Mouse (Mus musculus): ENCODE measurements around the gene Krtap9-1. TPM values are rescaled to one million over a fixed set of nuclear protein-coding genes. Genes with fewer than 3 reads are reported as not detected.
"Not testable (repeated sequence)": the region's sequence is repeated elsewhere in the genome, so short reads cannot be mapped to it uniquely, and the experiment has no call there.

The Krtap9-1 gene
- polyA plus RNA-seq (2015; fragmentation: Nextera tagmentation; extraction: Ambion mirVana) = not detected in 2 replicates

DNA sequence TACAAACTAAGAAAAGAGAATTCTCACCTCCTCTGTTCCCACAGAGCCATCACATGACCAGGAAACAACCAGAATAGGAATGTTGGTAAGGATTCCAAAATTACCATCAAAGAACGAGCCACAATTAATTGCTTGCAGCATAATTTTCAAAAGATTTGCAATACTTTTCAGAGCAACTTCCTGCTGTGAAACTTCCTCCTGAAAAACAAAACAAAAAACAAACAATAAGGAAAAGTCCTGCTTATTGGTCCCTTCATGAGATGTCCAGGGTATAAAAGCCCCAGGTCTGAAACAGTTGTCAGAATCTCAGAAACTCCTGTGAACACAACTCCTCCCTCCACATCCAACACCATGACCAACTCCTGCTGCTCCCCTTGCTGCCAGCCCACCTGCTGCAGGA, at the start of gene Krtap9-1:
Gene Krtap9-1, plus strand, starts transcription at position 301 of the 400 bp plus-strand sequence.
- not testable (repeated sequence) for H3K4me1 ChIP-seq; H3K27me3 ChIP-seq; H3K9ac ChIP-seq; H3K4me2 ChIP-seq; H3K36me3 ChIP-seq; H3K27ac ChIP-seq; ATAC-seq (ENCODE audit: insufficient number of reproducible peaks, low FRiP score, low TSS enrichment, low read depth); H3K4me3 ChIP-seq; H3K9me3 ChIP-seq
- 60% methylated on average over 1 of the region's 1 CpGs for WGBS

DNA sequence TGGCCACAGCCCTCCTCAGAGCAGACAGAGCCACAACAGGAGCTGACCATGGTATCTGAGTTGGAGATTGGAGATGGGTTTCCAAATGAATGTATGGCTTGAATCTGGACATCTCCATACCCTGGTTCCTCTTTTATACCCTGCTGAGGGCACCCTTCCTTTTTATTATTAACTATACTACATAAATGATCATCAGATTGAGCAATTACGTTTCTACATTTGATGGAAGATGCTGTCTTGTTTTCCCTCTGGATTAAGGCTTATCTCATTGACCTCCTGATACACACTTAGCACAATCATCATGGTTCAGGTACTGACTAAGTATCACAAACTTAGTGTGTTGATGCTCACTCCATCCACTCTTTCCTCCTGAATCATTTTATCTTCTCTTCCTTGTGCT, 35.2 kb upstream of the Krtap9-1 start, which contains the start of gene 2300003K06Rik:
Gene 2300003K06Rik, minus strand, starts transcription at position 101 of the 400 bp plus-strand sequence.
- H3K4me3 ChIP-seq = no peak within 1 kb of the TSS

DNA sequence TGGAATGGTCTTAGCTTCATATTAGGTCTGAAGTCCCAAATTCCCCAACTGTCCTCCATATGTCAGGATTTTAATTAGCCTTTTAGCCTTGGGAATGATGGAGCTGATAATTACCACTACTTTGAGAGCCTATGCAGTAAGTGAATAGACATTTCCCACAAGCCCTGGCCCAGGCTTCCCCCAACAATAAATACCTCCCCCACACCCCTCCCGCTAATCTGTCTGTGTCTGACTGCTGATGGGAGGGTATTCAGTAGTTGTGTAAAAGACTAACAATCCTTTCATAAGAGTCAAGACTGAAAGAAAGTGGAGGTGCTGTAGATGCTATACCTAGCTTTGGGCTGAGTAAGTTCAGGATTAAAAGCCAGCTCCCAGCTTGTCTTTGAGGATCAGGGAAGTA, 31.0 kb upstream of the Krtap9-1 start:
- Histone ChIP-seq H3K4me1 (no peaks in the 10 kb centered on the region), H3K4me3 (no peak overlapping the region), H3K36me3 (no peaks in the 10 kb centered on the region), H3K4me2 (no peak overlapping the region), H3K9ac (no peak overlapping the region), H3K9me3 (no peaks in the 10 kb centered on the region), H3K27ac (no peak overlapping the region), H3K27me3 (no peaks in the 10 kb centered on the region)
- WGBS = 32% methylated on average over 1 of the region's 1 CpGs
- ATAC-seq (ENCODE audit: insufficient number of reproducible peaks, low FRiP score, low TSS enrichment, low read depth) = no peak

More for the DNA sequence above, 35.2 kb upstream of the Krtap9-1 start, which contains the start of gene 2300003K06Rik:
- H3K4me2 ChIP-seq = no peak within 1 kb of the TSS
- H3K27ac ChIP-seq = no peak within 1 kb of the TSS
- 63% methylated on average over 1 of the region's 1 CpGs for WGBS
- no peaks in the 10 kb centered on the region for H3K27me3 ChIP-seq
- no peaks in the 10 kb centered on the region for H3K36me3 ChIP-seq
- ATAC-seq (ENCODE audit: insufficient number of reproducible peaks, low FRiP score, low TSS enrichment, low read depth) = no peak
- H3K4me1 ChIP-seq = no peaks in the 10 kb centered on the region
- no peaks in the 10 kb centered on the region for H3K9me3 ChIP-seq
- H3K9ac ChIP-seq = no peak within 1 kb of the TSS

GRCm38 (mm10) chr11:99846746-99847145, 26.4 kb upstream of the Krtap9-1 start:
- H3K4me2 ChIP-seq = no peak overlapping the region
- no peak overlapping the region for H3K9ac ChIP-seq
- 86% methylated on average over 2 of the region's 2 CpGs for WGBS
- H3K36me3 ChIP-seq = no peaks in the 10 kb centered on the region
- no peaks in the 10 kb centered on the region for H3K27me3 ChIP-seq
- no peak overlapping the region for H3K27ac ChIP-seq
- no peaks in the 10 kb centered on the region for H3K4me1 ChIP-seq
- no peak overlapping the region for H3K4me3 ChIP-seq
- no peak for ATAC-seq (ENCODE audit: insufficient number of reproducible peaks, low FRiP score, low TSS enrichment, low read depth)
- H3K9me3 ChIP-seq = no peaks in the 10 kb centered on the region

DNA sequence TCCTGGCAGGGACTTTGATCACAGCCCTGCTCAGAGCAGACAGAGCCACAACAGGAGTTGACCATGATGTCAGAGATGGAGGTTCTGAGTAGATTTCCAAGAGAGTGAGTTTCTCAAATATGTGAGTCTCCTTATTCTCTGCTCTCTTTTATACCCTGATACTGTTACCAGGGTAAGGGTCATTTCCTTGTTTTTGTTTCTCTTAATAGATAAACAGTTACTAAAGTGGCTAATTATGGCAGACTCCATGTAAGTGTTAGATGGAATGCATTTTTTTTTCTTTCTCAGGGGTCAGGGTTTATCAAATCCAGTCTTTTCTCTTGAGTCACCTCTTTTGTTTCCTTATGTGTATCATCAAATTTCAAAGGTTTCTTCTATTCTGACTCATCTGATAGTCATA, 21.7 kb upstream of the Krtap9-1 start, which contains the start of gene Krtap4-16:
Gene Krtap4-16, minus strand, starts transcription at position 101 of the 400 bp plus-strand sequence.
- no peaks in the 10 kb centered on the region for H3K9me3 ChIP-seq
- no peak within 1 kb of the TSS for H3K27ac ChIP-seq
- no peaks in the 10 kb centered on the region for H3K27me3 ChIP-seq
- no peaks in the 10 kb centered on the region for H3K36me3 ChIP-seq
- H3K4me3 ChIP-seq = no peak within 1 kb of the TSS
- H3K9ac ChIP-seq = no peak within 1 kb of the TSS
- no peak within 1 kb of the TSS for H3K4me2 ChIP-seq
- no peak for ATAC-seq (ENCODE audit: insufficient number of reproducible peaks, low FRiP score, low TSS enrichment, low read depth)
- no peaks in the 10 kb centered on the region for H3K4me1 ChIP-seq

GRCm38 (mm10) chr11:99854121-99854520, 19.1 kb upstream of the Krtap9-1 start:
- no peaks in the 10 kb centered on the region for H3K36me3 ChIP-seq
- WGBS = 61% methylated on average over 3 of the region's 3 CpGs
- H3K4me3 ChIP-seq = no peak overlapping the region
- no peak for ATAC-seq (ENCODE audit: insufficient number of reproducible peaks, low FRiP score, low TSS enrichment, low read depth)
- H3K9me3 ChIP-seq = no peaks in the 10 kb centered on the region
- H3K9ac ChIP-seq = no peak overlapping the region
- H3K27ac ChIP-seq = no peak overlapping the region
- no peak overlapping the region for H3K4me2 ChIP-seq
- H3K4me1 ChIP-seq = no peaks in the 10 kb centered on the region
- H3K27me3 ChIP-seq = no peaks in the 10 kb centered on the region

- Histone ChIP-seq H3K27me3 (no peaks in the 10 kb centered on the region), H3K9me3 (no peaks in the 10 kb centered on the region), H3K4me3 (no peak within 1 kb of the TSS), H3K4me2 (no peak within 1 kb of the TSS), H3K36me3 (no peaks in the 10 kb centered on the region), H3K9ac (no peak within 1 kb of the TSS), H3K4me1 (no peaks in the 10 kb centered on the region), H3K27ac (no peak within 1 kb of the TSS)
- 80% methylated on average over 2 of the region's 2 CpGs for WGBS
- no peak for ATAC-seq (ENCODE audit: insufficient number of reproducible peaks, low FRiP score, low TSS enrichment, low read depth)
Observed at GRCm38 (mm10) chr11:99857617-99858016, 15.6 kb upstream of the Krtap9-1 start, which contains the start of gene Gm11568. Gene Gm11568 (plus strand): TSS chr11:99857917.

GRCm38 (mm10) chr11:99858761-99859160, 14.4 kb upstream of the Krtap9-1 start:
- Histone ChIP-seq H3K4me3 (no peak overlapping the region), H3K4me2 (no peak overlapping the region), H3K36me3 (no peaks in the 10 kb centered on the region), H3K27ac (no peak overlapping the region), H3K9ac (no peak overlapping the region), H3K4me1 (no peaks in the 10 kb centered on the region), H3K9me3 (no peaks in the 10 kb centered on the region), H3K27me3 (no peaks in the 10 kb centered on the region)
- WGBS = 70% methylated on average over 2 of the region's 2 CpGs
- no peak for ATAC-seq (ENCODE audit: insufficient number of reproducible peaks, low FRiP score, low TSS enrichment, low read depth)

GRCm38 (mm10) chr11:99864176-99864575, 9.0 kb upstream of the Krtap9-1 start, which contains the start of gene Gm11559:
Gene Gm11559 (plus strand): TSS chr11:99864476.
- H3K4me2 ChIP-seq; H3K36me3 ChIP-seq; H3K4me3 ChIP-seq; H3K9ac ChIP-seq; H3K27me3 ChIP-seq; H3K9me3 ChIP-seq; H3K27ac ChIP-seq; ATAC-seq (ENCODE audit: insufficient number of reproducible peaks, low FRiP score, low TSS enrichment, low read depth); H3K4me1 ChIP-seq: not testable (repeated sequence)
- 51% methylated on average over 1 of the region's 1 CpGs for WGBS

DNA sequence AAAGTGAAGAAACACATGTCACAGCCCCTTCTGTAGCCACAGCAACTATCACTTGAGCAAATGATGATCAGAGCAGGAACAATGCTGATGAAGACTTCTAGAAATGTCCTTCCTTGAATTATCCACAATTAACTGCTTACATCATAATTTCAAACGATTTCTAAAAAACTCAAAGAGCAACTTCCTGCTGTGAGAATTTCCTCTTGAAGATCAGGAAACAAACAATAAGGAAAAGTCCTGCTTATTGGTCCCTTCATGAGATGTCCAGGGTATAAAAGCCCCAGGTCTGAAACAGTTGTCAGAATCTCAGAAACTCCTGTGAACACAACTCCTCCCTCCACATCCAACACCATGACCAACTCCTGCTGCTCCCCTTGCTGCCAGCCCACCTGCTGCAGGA, 5.7 kb downstream of the Krtap9-1 start, which contains the start of gene Gm11567:
Gene Gm11567, plus strand, starts transcription at position 301 of the 400 bp plus-strand sequence.
- not testable (repeated sequence) for H3K4me2 ChIP-seq; H3K4me1 ChIP-seq; ATAC-seq (ENCODE audit: insufficient number of reproducible peaks, low FRiP score, low TSS enrichment, low read depth); H3K36me3 ChIP-seq; H3K9me3 ChIP-seq; H3K4me3 ChIP-seq; H3K9ac ChIP-seq; H3K27ac ChIP-seq; H3K27me3 ChIP-seq
- 31% methylated on average over 1 of the region's 1 CpGs for WGBS

DNA sequence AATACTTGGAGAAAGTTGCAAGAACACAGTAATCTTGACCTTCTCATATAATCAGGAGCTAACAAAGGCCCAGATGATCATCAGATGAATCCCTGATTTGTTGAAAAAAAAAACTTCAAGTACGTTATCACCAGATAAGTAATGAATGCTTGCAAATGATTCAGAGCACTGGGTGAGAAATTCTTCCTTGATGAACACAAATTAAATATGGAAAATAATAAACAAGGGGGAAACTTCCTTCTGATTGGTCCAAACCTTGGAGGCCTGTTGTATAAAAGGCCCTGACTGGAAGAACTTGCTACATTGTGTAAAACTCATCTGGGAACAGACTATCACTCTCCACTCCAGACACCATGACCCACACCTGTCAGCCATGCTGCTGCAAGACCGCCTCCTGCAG, 34.4 kb downstream of the Krtap9-1 start, which contains the start of gene Krtap31-1:
Gene Krtap31-1, plus strand, starts transcription at position 301 of the 400 bp plus-strand sequence.
- 75% methylated on average over 2 of the region's 2 CpGs for WGBS
- no peak within 1 kb of the TSS for H3K27ac ChIP-seq
- no peak within 1 kb of the TSS for H3K4me3 ChIP-seq
- H3K9me3 ChIP-seq = no peaks in the 10 kb centered on the region
- H3K4me1 ChIP-seq = no peaks in the 10 kb centered on the region
- H3K9ac ChIP-seq = no peak within 1 kb of the TSS
- no peaks in the 10 kb centered on the region for H3K36me3 ChIP-seq
- no peak for ATAC-seq (ENCODE audit: insufficient number of reproducible peaks, low FRiP score, low TSS enrichment, low read depth)
- no peak within 1 kb of the TSS for H3K4me2 ChIP-seq
- H3K27me3 ChIP-seq = no peaks in the 10 kb centered on the region

DNA sequence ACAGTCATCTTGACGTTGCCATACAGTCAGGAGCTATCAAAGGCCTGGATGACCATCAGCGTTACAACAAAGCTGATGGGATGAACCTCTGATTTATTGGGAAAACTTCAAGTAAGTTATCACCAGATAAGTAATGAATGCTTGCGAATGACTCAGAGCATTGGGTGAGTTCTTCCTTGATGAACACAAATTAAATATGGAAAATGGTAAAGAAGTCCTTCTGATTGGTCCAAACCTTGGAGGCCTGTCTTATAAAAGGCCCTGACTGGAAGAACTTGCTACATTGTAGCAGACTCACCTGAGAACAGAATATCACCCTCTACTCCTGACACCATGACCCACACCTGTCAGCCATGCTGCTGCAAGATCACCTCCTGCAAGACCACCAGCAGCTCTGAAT, 41.3 kb downstream of the Krtap9-1 start, which contains the start of gene Gm11565:
Gene Gm11565, plus strand, starts transcription at position 301 of the 400 bp plus-strand sequence.
- WGBS = 89% methylated on average over 3 of the region's 3 CpGs
- H3K27ac ChIP-seq = no peak within 1 kb of the TSS
- no peak within 1 kb of the TSS for H3K4me3 ChIP-seq
- H3K27me3 ChIP-seq = 0 out of 2 replicates have a peak, but pooled peaks cover 3% of the 10 kb centered on the region
- no peak within 1 kb of the TSS for H3K9ac ChIP-seq
- H3K9me3 ChIP-seq = no peaks in the 10 kb centered on the region
- no peak for ATAC-seq (ENCODE audit: insufficient number of reproducible peaks, low FRiP score, low TSS enrichment, low read depth)
- no peaks in the 10 kb centered on the region for H3K4me1 ChIP-seq
- no peaks in the 10 kb centered on the region for H3K36me3 ChIP-seq
- no peak within 1 kb of the TSS for H3K4me2 ChIP-seq
